Mouse (Mus musculus) embryonic stem cell, embryonic (primary cell): ENCODE measurements around the gene Rab26.

Experiments used
- CTCF ChIA-PET, 4 experiments: fragments of 300-600 bp in 2 of 4; fragments of 350-600 bp in 2 of 4; sonication (Branson Sonifier 250); formaldehyde crosslinking; loops; one replicate each; lab custom pipeline; 2022; ENCODE audit warnings: inconsistent platforms in 2 of 4; lab: Charles Lee
- POLR2A ChIA-PET, 4 experiments: fragments of 300-600 bp in 2 of 4; fragments of 350-600 bp in 2 of 4; sonication (Branson Sonifier 250); formaldehyde crosslinking; loops; one replicate each; lab custom pipeline; 2022; ENCODE audit warnings: antibody characterized with exemption in 4 of 4, inconsistent platforms in 1 of 4; lab: Charles Lee

Rab26 gene

GRCm38 (mm10) chr17:24507806-24508460 is 26.1 kb downstream of the Rab26 start:
- CTCF ChIA-PET = interaction anchor here in 3 of 4 experiments (1.0 to 1.6 kb wide), 5 partner anchors 13 to 29 kb away, joined by 3 to 8 read pairs (median 5); partner anchors contain the start of genes Traf7 (in 2 of the 3) and Mlst8 (in 1 of the 3)
- POLR2A ChIA-PET = interaction anchor here in 3 of 4 experiments (0.5 to 16.1 kb wide), 16 partner anchors 8 to 697 kb away, joined by 3 to 356 read pairs (median 4); partner anchors contain the start of genes Traf7 (in 3 of the 3), Abca3 (in 1 of the 3), Mlst8 (in 1 of the 3) and Pkd1 (in 1 of the 3)

- ChIA-PET CTCF (interaction anchor here (0.8 to 1.8 kb wide), 11 partner anchors 12 to 42 kb away, joined by 3 to 11 read pairs (median 5); partner anchors contain the start of genes Traf7 (in 2 of the 4), Mlst8 (in 1 of the 4) and Pkd1 (in 1 of the 4)), POLR2A (interaction anchor here (0.6 to 16.1 kb wide), 34 partner anchors 9 to 229 kb away, joined by 3 to 356 read pairs (median 4); partner anchors contain the start of genes Mlst8 (in 4 of the 4), Traf7 (in 3 of the 4), Abca3 (in 1 of the 4) and Msrb1 (in 1 of the 4))
Observed at GRCm38 (mm10) chr17:24507129-24507664, 26.8 kb downstream of the Rab26 start.

GRCm38 (mm10) chr17:24506332-24507070 is 27.5 kb downstream of the Rab26 start:
- POLR2A ChIA-PET = interaction anchor here (0.6 to 16.1 kb wide), 54 partner anchors 8 to 252 kb away, joined by 3 to 356 read pairs (median 4); partner anchors contain the start of genes Mlst8 (in 4 of the 4), Pkd1 (in 3 of the 4), Traf7 (in 3 of the 4) and Nthl1 (in 2 of the 4)
- CTCF ChIA-PET = interaction anchor here (0.6 to 1.8 kb wide), 21 partner anchors 8 to 228 kb away, joined by 3 to 11 read pairs (median 3); partner anchors contain the start of genes Traf7 (in 2 of the 4), Mlst8 (in 1 of the 4) and Pkd1 (in 1 of the 4)

- ChIA-PET CTCF (interaction anchor here (0.6 to 2.4 kb wide), 16 partner anchors 8 to 229 kb away, joined by 3 to 13 read pairs (median 4); partner anchors contain the start of gene Mlst8 (in 2 of the 4)), POLR2A (interaction anchor here (0.6 to 16.1 kb wide), 38 partner anchors 8 to 253 kb away, joined by 3 to 356 read pairs (median 5); partner anchors contain the start of genes Pkd1 (in 3 of the 4), Traf7 (in 3 of the 4), Mlst8 (in 2 of the 4) and Nthl1 (in 2 of the 4))
Observed at GRCm38 (mm10) chr17:24505286-24505955, 28.6 kb downstream of the Rab26 start.

- ChIA-PET POLR2A (interaction anchor here (0.5 to 16.1 kb wide), 18 partner anchors 9 to 90 kb away, joined by 3 to 356 read pairs (median 5); partner anchors contain the start of genes Traf7 (in 3 of the 4), Mlst8 (in 2 of the 4), Bricd5 (in 1 of the 4) and Pkd1 (in 1 of the 4)), CTCF (interaction anchor here in 3 of 4 experiments (0.7 to 3.8 kb wide), 7 partner anchors 9 to 144 kb away, joined by 3 to 20 read pairs (median 6); partner anchors contain the start of gene Mlst8 (in 2 of the 3))
Observed at GRCm38 (mm10) chr17:24504085-24504484, 29.9 kb downstream of the Rab26 start.

DNA sequence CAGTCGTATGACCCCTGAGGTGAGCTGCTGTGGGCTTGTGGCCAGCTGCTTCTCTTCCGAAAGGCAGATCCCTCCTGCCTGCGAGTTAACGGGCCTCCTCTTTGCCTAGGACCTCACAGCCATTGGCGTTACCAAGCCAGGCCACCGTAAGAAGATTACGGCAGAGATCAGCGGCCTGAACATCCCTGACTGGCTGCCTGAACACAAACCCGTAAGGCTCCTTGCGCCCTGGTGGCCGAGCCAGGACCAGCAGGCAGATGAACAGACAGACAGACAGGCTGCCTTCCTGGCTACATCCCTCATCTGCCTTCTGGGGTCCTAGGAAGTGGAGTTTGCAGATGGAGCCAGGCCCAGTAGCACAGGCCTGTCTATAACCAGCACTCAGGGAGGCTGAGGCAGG is 31.8 kb downstream of the Rab26 start:
- ChIA-PET POLR2A (interaction anchor here in 3 of 4 experiments (0.8 to 16.1 kb wide), 11 partner anchors 11 to 251 kb away, joined by 3 to 356 read pairs (median 4); partner anchors contain the start of genes Traf7 (in 3 of the 3), Hs3st6 (in 1 of the 3), Mlst8 (in 1 of the 3) and Pkd1 (in 1 of the 3)), CTCF (interaction anchor here in 2 of 4 experiments (0.6 to 3.8 kb wide), 6 partner anchors 11 to 130 kb away, joined by 3 to 20 read pairs (median 4); partner anchors contain the start of genes Nthl1 (in 1 of the 2) and Tsc2 (in 1 of the 2))

DNA sequence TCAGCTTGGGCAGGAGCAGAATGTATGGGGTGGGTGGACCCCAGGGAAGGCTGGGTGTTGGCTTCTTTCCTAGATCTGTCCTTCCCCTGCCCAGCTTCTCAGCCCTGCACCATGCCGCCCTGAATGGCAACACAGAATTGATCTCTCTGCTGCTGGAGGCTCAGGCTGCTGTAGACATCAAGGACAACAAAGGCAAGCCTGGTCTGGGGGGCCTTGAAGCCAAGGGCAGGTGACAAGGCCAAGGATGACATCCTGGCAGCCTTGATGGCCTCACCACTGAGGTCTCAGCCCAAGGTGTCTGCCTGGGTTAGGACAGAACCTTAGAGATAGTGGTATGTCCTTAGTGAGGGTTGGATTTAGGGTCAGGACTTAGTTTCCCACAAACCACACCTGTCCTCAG is 38.0 kb downstream of the Rab26 start:
- ChIA-PET POLR2A (interaction anchor here in 2 of 4 experiments (1.7 to 2.8 kb wide), 4 partner anchors 11 to 32 kb away, joined by 6 to 27 read pairs (median 14); partner anchors contain the start of genes Traf7 (in 2 of the 2) and Mlst8 (in 1 of the 2)), CTCF (interaction anchor here in 2 of 4 experiments (1.0 to 1.9 kb wide), 4 partner anchors 9 to 160 kb away, joined by 3 to 13 read pairs (median 7); no protein-coding TSS in a partner anchor)

- CTCF ChIA-PET = interaction anchor here (0.8 to 1.9 kb wide), 21 partner anchors 8 to 232 kb away, joined by 3 to 13 read pairs (median 5); partner anchors contain the start of genes Dnase1l2 (in 1 of the 4), Ndufb10 (in 1 of the 4) and Rpl3l (in 1 of the 4)
- POLR2A ChIA-PET = interaction anchor here in 3 of 4 experiments (0.8 to 2.8 kb wide), 11 partner anchors 10 to 54 kb away, joined by 3 to 27 read pairs (median 5); partner anchors contain the start of genes Mlst8 (in 3 of the 3), Traf7 (in 2 of the 3) and Pkd1 (in 1 of the 3)
Observed at GRCm38 (mm10) chr17:24495443-24495842, 38.6 kb downstream of the Rab26 start.

- ChIA-PET CTCF (interaction anchor here (0.5 to 3.9 kb wide), 43 partner anchors 9 to 756 kb away, joined by 3 to 19 read pairs (median 4); partner anchors contain the start of genes Mlst8 (in 3 of the 4), Tbl3 (in 2 of the 4), Dnase1l2 (in 1 of the 4) and Ndufb10 (in 1 of the 4)), POLR2A (interaction anchor here in 3 of 4 experiments (0.6 to 2.8 kb wide), 26 partner anchors 9 to 274 kb away, joined by 3 to 27 read pairs (median 4); partner anchors contain the start of genes Mlst8 (in 3 of the 3), Pkd1 (in 2 of the 3), Traf7 (in 2 of the 3) and Tedc2 (in 1 of the 3))
Observed at GRCm38 (mm10) chr17:24494627-24495335, 39.2 kb downstream of the Rab26 start.

- ChIA-PET CTCF (interaction anchor here (0.6 to 4.4 kb wide), 5 partner anchors 10 to 339 kb away, joined by 3 to 32 read pairs (median 5); partner anchors contain the start of gene Mlst8 (in 2 of the 4)), POLR2A (interaction anchor here in 3 of 4 experiments (0.6 to 24.5 kb wide), 23 partner anchors 9 to 239 kb away, joined by 3 to 396 read pairs (median 7); partner anchors contain the start of genes Mlst8 (in 3 of the 3), Traf7 (in 3 of the 3), Pkd1 (in 2 of the 3) and Ccnf (in 1 of the 3))
Observed at GRCm38 (mm10) chr17:24490399-24490798, 43.6 kb downstream of the Rab26 start.

DNA sequence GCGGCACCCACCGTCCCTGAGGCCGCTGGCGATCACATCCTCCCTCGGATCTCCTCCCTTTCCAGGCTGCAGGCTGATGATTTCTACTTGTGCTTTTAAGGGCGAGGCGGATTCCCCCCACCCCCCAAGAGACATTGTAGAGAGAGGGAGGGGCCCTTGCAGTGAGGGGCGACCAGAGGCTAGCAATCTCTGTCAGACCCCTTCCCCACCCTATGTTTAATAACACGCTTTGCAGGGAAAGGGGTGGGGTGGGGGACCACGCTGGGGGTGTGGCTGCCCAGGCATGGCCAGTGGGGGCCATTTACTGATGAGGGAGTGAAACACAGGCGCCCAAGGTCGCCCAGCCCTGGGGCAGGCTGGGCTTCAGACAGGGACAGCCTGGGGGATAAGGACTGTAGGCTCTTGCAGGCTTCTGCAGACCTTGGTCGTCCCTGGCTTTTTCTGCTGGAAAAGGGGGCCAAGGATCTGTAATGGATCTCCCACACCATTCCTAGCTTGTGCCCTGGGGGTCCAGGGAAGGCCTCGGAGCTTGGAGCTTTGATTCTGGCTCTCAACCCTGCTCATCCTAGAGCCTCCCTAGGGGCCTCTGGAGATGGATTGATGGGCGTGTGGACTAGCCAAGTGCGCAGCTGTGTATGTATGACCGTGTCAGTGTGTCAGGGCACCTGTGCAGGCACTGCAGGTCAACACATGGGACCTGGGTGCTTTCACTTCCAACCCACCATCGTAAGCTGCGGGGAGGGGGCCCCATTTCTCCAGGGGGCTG is 44.6 kb downstream of the Rab26 start:
- ChIA-PET CTCF (interaction anchor here in 3 of 4 experiments (0.6 to 4.4 kb wide), 6 partner anchors 9 to 269 kb away, joined by 3 to 32 read pairs (median 4); partner anchors contain the start of genes Mlst8 (in 2 of the 3) and Tedc2 (in 1 of the 3)), POLR2A (interaction anchor here in 3 of 4 experiments (0.6 to 24.5 kb wide), 28 partner anchors 9 to 524 kb away, joined by 3 to 396 read pairs (median 6); partner anchors contain the start of genes Mlst8 (in 3 of the 3), Traf7 (in 3 of the 3), Pkd1 (in 2 of the 3) and Ccnf (in 1 of the 3))

DNA sequence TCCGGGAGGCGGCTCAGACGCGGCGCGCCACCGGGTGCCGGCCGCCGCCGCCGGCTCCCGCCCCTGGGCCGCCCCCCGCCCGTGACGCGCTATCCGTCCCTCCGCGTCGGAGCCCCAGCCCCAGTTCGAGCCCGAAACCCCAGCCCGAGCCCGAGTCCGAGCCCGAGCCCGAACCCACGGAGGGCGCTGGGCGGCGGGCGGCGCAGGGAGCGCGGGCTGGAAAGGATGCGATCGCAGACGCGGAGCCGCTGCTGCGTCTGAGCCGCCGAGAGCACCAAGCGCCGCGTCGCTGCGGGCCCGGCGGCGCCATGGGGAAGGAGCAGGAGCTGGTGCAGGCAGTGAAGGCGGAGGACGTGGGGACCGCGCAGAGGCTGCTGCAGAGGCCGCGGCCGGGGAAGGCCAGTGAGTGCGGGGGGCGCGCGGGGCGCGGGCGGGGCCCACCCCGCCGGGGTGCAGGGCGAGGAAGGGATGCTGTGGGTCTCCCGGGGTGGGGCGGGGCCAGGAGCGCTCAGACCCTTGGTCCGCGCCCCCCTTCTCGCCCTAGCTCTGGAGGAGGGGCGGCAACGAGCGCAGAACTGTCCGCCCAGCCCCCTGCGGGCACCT is 45.2 kb downstream of the Rab26 start:
- POLR2A ChIA-PET = interaction anchor here in 3 of 4 experiments (0.6 to 24.5 kb wide), 19 partner anchors 9 to 524 kb away, joined by 3 to 396 read pairs (median 7); partner anchors contain the start of genes Mlst8 (in 3 of the 3), Traf7 (in 3 of the 3), Ndufb10 (in 1 of the 3) and Nthl1 (in 1 of the 3)
- CTCF ChIA-PET = interaction anchor here in 2 of 4 experiments (0.8 to 4.4 kb wide), 4 partner anchors 9 to 14 kb away, joined by 3 to 32 read pairs (median 4); partner anchors contain the start of gene Mlst8 (in 2 of the 2)

DNA sequence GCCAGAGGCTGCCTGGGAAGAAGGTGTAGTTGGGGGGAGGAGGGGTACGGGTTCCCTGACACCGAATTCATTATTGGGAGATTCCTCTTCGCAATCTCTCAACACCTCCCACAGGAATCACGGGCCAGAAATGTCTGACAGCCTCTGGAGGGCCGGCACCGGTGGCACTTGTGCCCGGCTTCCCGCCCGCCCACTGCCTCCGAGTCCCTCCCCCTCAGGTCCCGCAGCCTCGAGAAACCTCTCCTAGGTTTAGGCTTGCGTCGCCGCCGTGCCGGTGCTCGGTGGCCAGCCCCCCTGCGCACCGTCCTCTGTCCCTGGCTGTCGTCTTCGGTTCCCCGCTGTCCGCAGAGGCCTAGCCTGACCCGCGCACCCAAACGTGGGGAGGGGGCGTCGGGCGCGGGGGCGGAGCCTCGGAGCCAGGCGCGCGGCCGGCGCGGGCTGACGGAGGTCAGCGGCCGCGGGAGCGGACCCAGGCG is 45.8 kb downstream of the Rab26 start, which contains the start of gene Caskin1:
TSS of gene Caskin1 (plus strand) at position 416 of the 476 bp plus-strand sequence.
- ChIA-PET POLR2A (interaction anchor here in 3 of 4 experiments (0.6 to 24.5 kb wide), 9 partner anchors 9 to 222 kb away, joined by 3 to 396 read pairs (median 5); partner anchors contain the start of genes Mlst8 (in 2 of the 3), Traf7 (in 2 of the 3), E4f1 (in 1 of the 3) and Pgp (in 1 of the 3)), CTCF (interaction anchor here in 2 of 4 experiments (0.6 to 4.4 kb wide), 4 partner anchors 9 to 179 kb away, joined by 3 to 32 read pairs (median 3); partner anchors contain the start of gene Mlst8 (in 2 of the 2))
